Mouse (Mus musculus) stomach, postnatal 0 days (tissue): ENCODE data around the gene Adar.

Experiments
- CTCF ChIP-seq: IDR thresholded peaks from 2 replicates; pipeline ENCODE4 v1.5.1; 2016; ENCODE audit warnings: antibody characterized with exemption, low read depth, mild to moderate bottlenecking, moderate library complexity
- EP300 ChIP-seq: optimal IDR thresholded peaks from 2 replicates; pipeline ENCODE3; 2016; ENCODE audit warnings: antibody characterized with exemption

DNA sequence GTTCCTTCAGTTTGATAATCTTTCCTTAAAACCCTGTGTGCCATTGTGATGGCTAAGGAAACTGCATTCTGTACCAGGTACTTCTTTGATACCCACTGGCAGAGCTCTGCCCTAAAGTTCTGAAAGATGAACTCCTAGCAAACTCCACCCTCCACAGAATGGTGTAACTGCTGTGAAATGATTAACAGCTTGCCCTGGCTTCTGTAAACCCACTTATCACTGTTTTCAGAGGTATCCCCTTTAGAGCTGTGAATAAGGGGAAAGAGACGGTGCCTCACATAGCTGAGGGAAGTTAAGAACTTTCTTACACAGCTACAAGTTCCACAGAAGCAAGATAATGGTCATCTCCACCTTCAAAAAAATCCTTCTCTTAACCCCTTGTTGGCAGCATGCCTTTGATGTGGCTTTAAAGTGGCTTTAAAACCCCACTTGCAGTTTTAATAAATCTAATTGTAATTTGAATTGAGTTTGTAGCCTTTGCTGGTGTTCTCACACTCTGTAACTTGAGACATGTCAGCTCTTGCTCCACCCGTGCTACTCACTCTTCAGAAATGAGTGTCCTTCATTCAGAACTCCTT is 55.7 kb downstream of the Adar start:
- TF ChIP-seq CTCF, result no peak
- TF ChIP-seq EP300, result no peak
